Mouse (Mus musculus) limb, embryonic 12.5 days (tissue): ENCODE data around the gene Slc35f5. TPM values are rescaled to one million over a fixed set of nuclear protein-coding genes. Genes with fewer than 3 reads are reported as not detected.
"Not testable (repeated sequence)": the region's sequence is repeated elsewhere in the genome, so short reads cannot be mapped to it uniquely, and the experiment has no call there.

Experiments used
- ATAC-seq: fragments of 200-750 bp; cut with Nextera tagmentation; 2 replicates; pipeline ENCODE4 v1.8.0; 2017; ENCODE audit warnings: low read depth, moderate TSS enrichment; ENCODE audit not compliant: insufficient number of reproducible peaks, insufficient read depth, low FRiP score, low TSS enrichment
- H3K27ac ChIP-seq: fragments of 300-500 bp; sonication (generic); 2 replicates; pipeline ENCODE4 v1.5.1; 2016; ENCODE audit warnings: mild to moderate bottlenecking, moderate library complexity
- H3K27me3 ChIP-seq: fragments of 300-500 bp; sonication (generic); 2 replicates; pipeline ENCODE4 v1.6.1; 2016; ENCODE audit warnings: mild to moderate bottlenecking, moderate library complexity
- H3K36me3 ChIP-seq: fragments of 300-500 bp; sonication (generic); 2 replicates; pipeline ENCODE4 v1.6.1; 2016; ENCODE audit warnings: mild to moderate bottlenecking, moderate library complexity
- H3K4me1 ChIP-seq: fragments of 300-500 bp; sonication (generic); replicated peaks from 2 replicates; pipeline ENCODE4 v1.6.1; 2016
- H3K4me2 ChIP-seq: fragments of 300-500 bp; sonication (generic); 2 replicates; pipeline ENCODE4 v1.6.1; 2016; ENCODE audit warnings: mild to moderate bottlenecking, moderate library complexity
- H3K4me3 ChIP-seq: fragments of 300-500 bp; sonication (generic); replicated peaks from 2 replicates; pipeline ENCODE4 v1.5.1; 2016; ENCODE audit warnings: mild to moderate bottlenecking
- H3K9ac ChIP-seq: fragments of 300-500 bp; sonication (generic); replicated peaks from 2 replicates; pipeline ENCODE4 v1.6.1; 2016; ENCODE audit warnings: mild to moderate bottlenecking, moderate library complexity
- H3K9me3 ChIP-seq: fragments of 300-500 bp; sonication (generic); 2 replicates; pipeline ENCODE4 v1.6.1; 2016; ENCODE audit warnings: mild to moderate bottlenecking, moderate library complexity
- WGBS: fragments of 180-500 bp; shearing (Covaris S2); methylation state at CpG from one replicate; pipeline ENCODE4 v1.1.7; 2016; 5-methylcytosine and 5-hydroxymethylcytosine counted together
- polyA plus RNA-seq: library from polyadenylated mRNA; unstranded; fragments of >200 nt; fragmentation: Nextera tagmentation; extraction: Ambion mirVana; gene quantifications from 2 replicates; pipeline ENCODE4 v1.2.1, GENCODE M21; 2016

The Slc35f5 gene
- 33.3 and 36.3 TPM in 2 replicates for polyA plus RNA-seq

DNA sequence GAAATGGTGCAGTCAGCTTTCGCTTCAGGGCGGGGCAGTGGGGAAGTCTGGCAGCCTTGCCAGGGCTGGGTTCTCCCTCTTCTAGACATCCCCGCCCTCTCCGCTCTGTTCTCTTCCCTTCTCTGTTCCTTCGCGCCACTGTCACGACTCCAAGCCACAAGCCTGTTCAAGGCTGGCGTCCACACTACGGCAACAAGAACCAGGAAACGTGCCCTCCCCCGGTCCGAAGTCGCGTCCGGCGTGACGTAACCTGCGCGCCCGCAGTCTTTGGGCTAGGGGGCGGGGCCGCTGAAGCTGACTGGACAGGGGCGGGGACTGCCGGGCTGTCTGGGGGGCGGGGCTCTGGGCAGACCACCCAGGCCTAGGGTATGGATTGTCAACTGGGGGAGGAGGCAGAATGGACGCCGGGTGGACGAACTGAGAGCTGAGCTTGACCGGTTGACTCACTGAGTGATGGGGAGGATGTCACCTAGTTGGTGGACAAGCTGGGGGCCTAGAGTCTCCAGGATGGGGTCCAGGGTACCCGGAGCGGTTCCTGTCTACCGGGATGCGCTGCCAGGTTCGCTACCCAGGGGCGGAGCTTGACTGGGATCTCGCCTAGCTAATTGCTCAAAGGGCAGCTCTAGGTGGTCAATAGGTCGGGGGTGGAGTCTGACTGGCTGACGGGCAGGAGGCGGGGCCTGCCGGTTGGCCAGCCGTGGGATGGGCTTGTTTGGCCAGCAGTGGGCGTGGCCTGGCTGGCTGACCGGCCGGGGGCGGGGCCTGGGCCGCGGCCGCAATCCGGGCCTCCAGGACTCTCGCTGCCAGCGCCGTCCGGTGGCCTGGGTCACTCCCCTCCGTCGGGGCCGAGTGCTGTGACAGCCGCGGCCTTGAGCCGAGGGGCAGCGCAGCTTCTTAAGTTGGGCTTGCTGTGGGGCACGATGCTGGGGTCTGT is at the start of gene Slc35f5:
TSS of gene Slc35f5 (plus strand) at position 337 of the 934 bp plus-strand sequence.
- Histone ChIP-seq H3K9me3 (no peaks in the 10 kb centered on the region), H3K4me2 (peak within 1 kb of the TSS; percentile 79), H3K36me3 (peaks cover 4% of the 10 kb centered on the region; the same call in 1 of the 2 replicates), H3K27me3 (no peaks in the 10 kb centered on the region), H3K27ac (peak within 1 kb of the TSS; percentile 91), H3K4me3 (peak within 1 kb of the TSS; percentile 78), H3K4me1 (peaks cover 13% of the 10 kb centered on the region; the same call in 1 of the 2 replicates), H3K9ac (peak within 1 kb of the TSS; percentile 80)
- WGBS = under 1% methylated on average over 61 of the region's 61 CpGs
- peak; percentile 95 for ATAC-seq

DNA sequence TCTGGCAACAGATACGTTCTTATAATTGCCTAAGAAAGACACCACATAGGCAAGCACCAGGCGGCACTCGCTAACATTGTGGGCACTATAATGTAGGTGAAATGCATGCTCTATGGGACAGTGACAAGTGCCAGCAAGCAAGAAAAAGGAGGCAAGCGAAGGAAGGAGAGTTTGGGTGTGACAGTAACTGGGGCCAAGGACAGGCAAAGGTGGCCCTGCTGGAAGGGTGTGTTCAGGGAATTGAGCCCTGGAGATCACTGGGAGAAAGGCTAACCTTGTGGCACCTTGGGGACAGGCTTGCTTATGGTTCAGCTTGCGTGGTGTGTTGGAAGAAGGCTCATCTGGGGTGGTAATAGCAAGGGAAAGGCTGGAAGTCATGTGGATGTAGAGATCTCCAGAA is 45.7 kb upstream of the Slc35f5 start:
- no peak for ATAC-seq
- Histone ChIP-seq H3K4me1 (no peaks in the 10 kb centered on the region), H3K4me3 (no peak overlapping the region), H3K4me2 (no peak overlapping the region), H3K9me3 (no peaks in the 10 kb centered on the region), H3K27ac (no peak overlapping the region), H3K27me3 (no peaks in the 10 kb centered on the region), H3K36me3 (no peaks in the 10 kb centered on the region), H3K9ac (no peak overlapping the region)
- WGBS = 92% methylated on average over 5 of the region's 5 CpGs

DNA sequence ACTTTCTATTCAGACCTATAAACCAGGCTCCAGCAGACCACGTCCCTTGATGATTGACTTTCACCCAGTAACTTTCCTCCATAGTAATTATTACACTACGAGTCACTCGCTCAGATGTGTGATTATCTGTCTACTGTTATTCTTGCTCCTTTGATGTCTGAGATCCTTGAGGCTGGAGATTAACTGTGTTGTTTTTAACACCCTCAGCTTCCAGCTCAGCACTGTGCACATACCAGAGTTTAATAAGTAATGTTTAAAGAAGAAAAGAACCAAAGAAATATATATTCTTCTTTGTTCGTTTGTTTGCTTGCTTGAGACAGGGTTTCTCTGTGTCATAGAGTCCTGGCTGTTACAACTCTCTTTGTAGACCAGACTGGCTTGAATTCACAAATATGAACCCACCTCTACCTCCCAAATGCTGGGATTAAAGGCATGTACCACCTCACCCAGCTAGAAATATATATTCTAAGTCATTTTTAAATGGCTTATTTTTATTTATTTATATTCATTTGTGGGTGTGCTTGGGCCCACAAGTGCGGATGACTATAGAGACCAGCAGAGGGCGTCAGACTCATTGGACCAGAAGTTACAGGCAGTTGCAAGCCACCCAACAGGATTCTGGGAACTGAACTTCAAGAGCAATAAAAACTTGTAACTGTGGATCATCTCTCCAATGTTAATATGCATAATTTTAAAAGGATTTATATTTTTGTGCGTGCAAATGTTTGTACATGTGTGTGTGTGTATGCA is 43.3 kb upstream of the Slc35f5 start:
- H3K4me2 ChIP-seq = no peak overlapping the region
- WGBS = 61% methylated on average over 7 of the region's 7 CpGs

GRCm38 (mm10) chr1:125519107-125519611 is 41.2 kb upstream of the Slc35f5 start:
- no peak overlapping the region for H3K9ac ChIP-seq
- H3K4me1 ChIP-seq = no peaks in the 10 kb centered on the region
- H3K4me2 ChIP-seq = no peak overlapping the region
- H3K27me3 ChIP-seq = no peaks in the 10 kb centered on the region
- no peak overlapping the region for H3K4me3 ChIP-seq
- H3K27ac ChIP-seq = no peak overlapping the region
- H3K9me3 ChIP-seq = no peaks in the 10 kb centered on the region
- 60% methylated on average over 5 of the region's 5 CpGs for WGBS
- H3K36me3 ChIP-seq = no peaks in the 10 kb centered on the region
- no peak for ATAC-seq

More for the DNA sequence above, 43.3 kb upstream of the Slc35f5 start:
- Histone ChIP-seq H3K9ac (no peak overlapping the region), H3K4me1 (no peaks in the 10 kb centered on the region), H3K27ac (no peak overlapping the region), H3K27me3 (no peaks in the 10 kb centered on the region), H3K9me3 (no peaks in the 10 kb centered on the region), H3K4me3 (no peak overlapping the region), H3K36me3 (no peaks in the 10 kb centered on the region)
- ATAC-seq = no peak

- WGBS = 46% methylated on average over 7 of the region's 7 CpGs
- Histone ChIP-seq H3K9ac (no peak overlapping the region), H3K36me3 (no peaks in the 10 kb centered on the region), H3K27me3 (no peaks in the 10 kb centered on the region), H3K27ac (no peak overlapping the region), H3K4me3 (no peak overlapping the region), H3K4me2 (no peak overlapping the region), H3K9me3 (no peaks in the 10 kb centered on the region), H3K4me1 (peaks cover 9% of the 10 kb centered on the region)
- ATAC-seq = peak; percentile 26; the same call in 1 of the 2 replicates
Measured at GRCm38 (mm10) chr1:125525965-125526665, 34.3 kb upstream of the Slc35f5 start.

DNA sequence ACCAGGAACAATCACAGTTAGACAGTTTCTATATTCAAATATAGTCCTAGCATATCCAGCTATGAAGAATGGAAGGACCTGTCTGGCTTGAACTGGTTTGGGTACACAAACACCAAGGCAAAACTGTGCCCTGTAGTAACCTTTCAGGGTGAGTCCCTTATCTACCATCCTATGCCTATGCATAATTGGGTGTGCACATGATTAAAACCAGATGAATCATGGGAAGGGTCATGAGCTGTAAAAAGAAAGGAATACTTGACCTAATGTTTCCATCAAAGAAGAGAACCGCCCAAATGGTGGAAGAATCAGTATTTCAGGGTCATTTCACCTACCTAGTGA is 33.8 kb upstream of the Slc35f5 start:
- Histone ChIP-seq H3K27me3 (no peaks in the 10 kb centered on the region), H3K9ac (no peak overlapping the region), H3K9me3 (no peaks in the 10 kb centered on the region), H3K36me3 (no peaks in the 10 kb centered on the region), H3K27ac (no peak overlapping the region), H3K4me3 (no peak overlapping the region), H3K4me1 (peaks cover 9% of the 10 kb centered on the region), H3K4me2 (no peak overlapping the region)
- ATAC-seq = no peak
- WGBS = 62% methylated on average over 1 of the region's 1 CpGs

- H3K9me3 ChIP-seq = no peaks in the 10 kb centered on the region
- no peak for ATAC-seq
- no peaks in the 10 kb centered on the region for H3K27me3 ChIP-seq
- no peak overlapping the region for H3K9ac ChIP-seq
- no peak overlapping the region for H3K27ac ChIP-seq
- peaks cover 9% of the 10 kb centered on the region for H3K4me1 ChIP-seq
- WGBS = 70% methylated on average over 3 of the region's 3 CpGs
- no peak overlapping the region for H3K4me3 ChIP-seq
- no peaks in the 10 kb centered on the region for H3K36me3 ChIP-seq
- H3K4me2 ChIP-seq = no peak overlapping the region
Measured at GRCm38 (mm10) chr1:125527364-125527763, 33.0 kb upstream of the Slc35f5 start.

DNA sequence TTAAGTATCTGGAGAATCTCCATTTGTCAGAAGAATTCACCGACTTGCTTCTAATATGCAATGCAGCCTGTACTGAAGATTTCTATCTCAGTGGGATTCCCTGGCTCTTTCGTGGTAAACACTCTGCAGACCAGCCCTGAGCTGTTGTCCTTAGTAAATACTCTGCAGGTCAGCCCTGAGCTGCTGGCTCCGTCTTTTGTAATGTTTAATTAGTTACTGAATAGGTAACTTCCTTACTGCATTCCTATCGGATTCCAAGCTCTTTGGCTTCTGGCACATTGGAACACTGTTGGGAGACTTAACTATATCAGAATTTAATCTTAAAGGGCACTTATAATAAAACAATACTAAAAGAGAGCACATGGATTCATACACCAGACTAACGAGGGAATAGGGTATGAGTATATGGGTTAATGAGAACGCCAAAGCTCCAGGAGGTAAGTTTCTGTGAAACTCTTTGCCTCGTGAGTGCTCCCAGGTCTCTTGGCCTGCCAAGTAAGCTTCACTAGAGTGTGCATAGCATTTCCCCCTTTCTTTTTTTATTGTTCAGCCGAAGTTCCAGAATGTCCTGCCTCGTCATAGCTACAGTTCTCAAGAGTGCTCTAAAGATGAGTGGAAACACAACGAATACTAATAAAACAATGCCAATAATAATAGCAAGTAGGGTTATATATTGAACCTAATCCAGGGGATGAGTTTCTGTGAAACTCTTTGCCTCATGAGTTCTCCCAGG is 27.0 kb upstream of the Slc35f5 start:
- not testable (repeated sequence) for H3K9me3 ChIP-seq, H3K27ac ChIP-seq, H3K4me1 ChIP-seq, H3K9ac ChIP-seq, H3K27me3 ChIP-seq, H3K4me2 ChIP-seq, ATAC-seq, H3K4me3 ChIP-seq, H3K36me3 ChIP-seq
- 72% methylated on average over 10 of the region's 10 CpGs for WGBS

DNA sequence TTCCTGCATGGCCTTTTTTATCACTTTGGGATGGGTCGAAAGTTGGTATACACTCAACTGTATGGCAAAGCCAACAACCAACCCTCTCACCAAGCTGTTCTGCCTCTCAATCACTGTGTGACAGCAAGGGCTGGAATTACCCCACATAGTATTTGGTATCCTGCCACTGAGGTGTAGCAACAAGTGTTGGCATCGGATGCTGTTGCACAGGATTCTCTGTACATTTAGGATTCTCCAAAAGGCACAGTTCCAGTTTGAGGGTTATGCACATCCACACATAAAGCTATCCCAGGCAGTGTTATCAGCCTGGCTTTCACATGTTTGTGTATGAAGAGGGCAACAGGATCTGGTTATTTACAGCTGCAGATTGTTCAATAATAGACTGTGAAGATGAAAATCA is 23.3 kb upstream of the Slc35f5 start:
- H3K9me3 ChIP-seq = no peaks in the 10 kb centered on the region
- no peak overlapping the region for H3K9ac ChIP-seq
- H3K36me3 ChIP-seq = no peaks in the 10 kb centered on the region
- 95% methylated on average over 2 of the region's 2 CpGs for WGBS
- no peaks in the 10 kb centered on the region for H3K4me1 ChIP-seq
- no peak overlapping the region for H3K27ac ChIP-seq
- no peak for ATAC-seq
- H3K4me2 ChIP-seq = no peak overlapping the region
- no peaks in the 10 kb centered on the region for H3K27me3 ChIP-seq
- H3K4me3 ChIP-seq = no peak overlapping the region

GRCm38 (mm10) chr1:125537776-125538175 is 22.6 kb upstream of the Slc35f5 start:
- Histone ChIP-seq H3K9me3 (no peaks in the 10 kb centered on the region), H3K4me2 (no peak overlapping the region), H3K9ac (no peak overlapping the region), H3K36me3 (no peaks in the 10 kb centered on the region), H3K4me3 (no peak overlapping the region), H3K27me3 (no peaks in the 10 kb centered on the region), H3K27ac (no peak overlapping the region), H3K4me1 (no peaks in the 10 kb centered on the region)
- ATAC-seq = no peak
- 88% methylated on average over 8 of the region's 8 CpGs for WGBS
